In the genomic region with DNA sequence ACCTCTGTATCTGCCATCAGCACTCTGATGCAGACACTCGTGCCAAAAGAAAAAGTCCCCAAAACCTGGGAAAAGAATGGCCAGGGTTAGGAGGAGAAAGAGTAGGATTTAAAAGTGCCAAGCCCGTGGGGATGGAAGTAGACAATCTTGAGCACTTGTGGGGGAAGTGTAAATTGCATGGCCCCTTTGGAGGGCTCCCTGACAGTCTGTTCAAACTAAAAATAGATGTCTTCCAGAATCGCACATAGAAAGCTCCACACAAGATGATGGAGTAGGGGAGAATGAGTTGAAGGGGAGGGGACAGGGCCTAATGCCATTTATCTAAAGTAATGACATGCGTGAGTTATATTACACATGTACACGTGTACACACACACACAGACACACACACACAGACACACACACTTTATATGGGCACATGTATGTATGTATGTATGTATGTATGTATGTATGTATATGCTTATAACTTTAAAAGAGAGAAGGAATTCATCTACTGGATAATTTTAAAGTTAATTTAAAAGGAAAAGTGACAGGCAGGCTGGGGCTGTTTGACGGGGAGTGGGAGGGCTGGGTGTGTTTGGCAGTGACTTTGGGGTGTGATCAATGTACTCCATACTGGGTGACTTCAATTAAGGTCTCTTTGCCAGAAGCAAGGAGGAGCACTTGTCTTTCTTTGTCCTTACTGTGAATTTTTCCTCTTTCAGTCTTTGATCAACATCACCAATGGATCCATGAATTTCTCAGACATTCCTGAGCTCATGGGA, we compare ENCODE assay signal across 17 mouse cellular contexts.
"Had no signal": no experiment of that assay in that cellular context is flagged by ENCODE, and none has a peak within 500 bp of the region (broad histone marks: within the 10 kb centered on the region; RNA-seq: fewer than 3 reads in every experiment).

No protein-coding gene starts in this region.

- H3K27me3 ChIP-seq: kidney, embryonic 15.5 days; limb, embryonic 15.5 days; neural tube, embryonic 15.5 days had no signal

- DNase-seq: kidney, postnatal 36 days; layer of hippocampus, adult 9-11 months; layer of hippocampus, postnatal 36 days; lung, embryonic 14.5 days; lung, postnatal 10 days; lung, postnatal 4 days; midbrain, embryonic 14.5 days; right cerebral cortex, adult 18-20 months; spleen, adult 18-20 months; thymus, adult 18-20 months; thymus, postnatal 14 days had no signal

- H3K4me2 ChIP-seq: kidney, embryonic 15.5 days; limb, embryonic 15.5 days; liver, embryonic 12.5 days; lung, embryonic 14.5 days; neural tube, embryonic 15.5 days had no signal

- H3K27ac ChIP-seq: kidney, embryonic 15.5 days; limb, embryonic 15.5 days; liver, embryonic 12.5 days; midbrain, embryonic 10.5 days; neural tube, embryonic 15.5 days had no signal

- H3K9me3 ChIP-seq: kidney, embryonic 15.5 days; limb, embryonic 15.5 days; liver, embryonic 12.5 days; midbrain, embryonic 10.5 days; neural tube, embryonic 15.5 days had no signal

- ATAC-seq: liver, embryonic 12.5 days had no signal

- H3K9ac ChIP-seq: kidney, embryonic 15.5 days; limb, embryonic 15.5 days; liver, embryonic 12.5 days; lung, embryonic 14.5 days; neural tube, embryonic 15.5 days had no signal

- H3K36me3 ChIP-seq: kidney, embryonic 15.5 days; liver, embryonic 12.5 days; midbrain, embryonic 10.5 days; neural tube, embryonic 15.5 days had no signal

- H3K4me3 ChIP-seq: kidney, embryonic 15.5 days; limb, embryonic 15.5 days; liver, embryonic 12.5 days; midbrain, embryonic 10.5 days; myocyte; neural tube, embryonic 15.5 days had no signal
